Mouse (Mus musculus) C2C12 (cell line): ENCODE measurements around the gene Cab39l.

ENCODE experiments used
- MYOG ChIP-seq: IDR thresholded peaks from one replicate; pipeline ENCODE4 v1.6.1; 2011; ENCODE audit not compliant: control insufficient read depth, insufficient read length; ENCODE audit errors: extremely low read depth
- USF1 ChIP-seq: IDR thresholded peaks from one replicate; pipeline ENCODE4 v1.6.1; 2011; ENCODE audit warnings: low read depth, mild to moderate bottlenecking, control low read depth, moderate library complexity

DNA sequence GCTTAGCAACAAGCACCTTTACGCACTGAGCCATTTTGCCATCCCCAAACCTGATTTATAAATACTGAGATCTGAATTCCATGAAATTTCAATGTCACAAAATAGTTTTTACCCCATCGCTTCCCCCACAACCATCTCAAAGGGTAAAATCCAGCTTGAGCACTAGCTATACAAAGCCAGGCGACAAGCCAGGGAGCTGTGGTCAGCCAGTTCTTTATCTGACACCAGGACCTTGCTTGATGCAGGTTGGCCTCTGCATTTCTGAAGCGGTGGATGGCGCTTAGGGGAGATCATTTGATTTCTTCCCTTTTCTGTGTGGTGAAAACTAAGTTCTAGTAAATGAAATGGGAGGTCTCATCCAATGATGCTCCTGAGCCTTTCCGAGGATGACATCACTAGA, 191.3 kb downstream of the Cab39l start:
- TF ChIP-seq USF1, result no peak
- no peak for TF ChIP-seq MYOG
